Mouse (Mus musculus): ENCODE measurements around the gene Hist1h2bc. TPM values are rescaled to one million over a fixed set of nuclear protein-coding genes. Genes with fewer than 3 reads are reported as not detected.

Hist1h2bc gene
- polyA plus RNA-seq, 1 experiment from 2014 or later = 57.5 TPM

- no peak overlapping the region for H3K27ac ChIP-seq (ENCODE audit: low read depth)
- H3K4me3 ChIP-seq (ENCODE audit: low read depth, low read length) = no peak overlapping the region
- no peaks in the 10 kb centered on the region for H3K36me3 ChIP-seq (ENCODE audit: control insufficient read depth, insufficient read depth, low read length)
- H3K4me1 ChIP-seq (replicated peaks; ENCODE audit: control insufficient read depth, insufficient read depth, low read length) = no peaks in the 10 kb centered on the region
- ATAC-seq (replicated peaks; ENCODE audit: low FRiP score, low TSS enrichment, low read depth) (no peak; the same call in 1 of the 2 replicates), DNase-seq (ENCODE audit: low spot score) (no peak)
- WGBS = 26% methylated on average over 8 of the region's 8 CpGs
- no peak overlapping the region for H3K4me2 ChIP-seq (ENCODE audit: low read length)
- H3K27me3 ChIP-seq (replicated peaks; ENCODE audit: control insufficient read depth, insufficient read depth, low read length) = no peaks in the 10 kb centered on the region
- no peak overlapping the region for H3K9ac ChIP-seq (ENCODE audit: low read length)
- no peaks in the 10 kb centered on the region for H3K9me3 ChIP-seq (ENCODE audit: control insufficient read depth, low read length)
These were observed 48.3 kb downstream of the Hist1h2bc start for GRCm38 (mm10) chr13:23732156-23732804.

GRCm38 (mm10) chr13:23737091-23737490 is 53.1 kb downstream of the Hist1h2bc start:
- DNase-seq (ENCODE audit: low spot score) (no peak), ATAC-seq (replicated peaks; ENCODE audit: low FRiP score, low TSS enrichment, low read depth) (no peak)
- WGBS = 83% methylated on average over 5 of the region's 5 CpGs
- H3K27ac ChIP-seq (ENCODE audit: low read depth) = no peak overlapping the region
- no peak overlapping the region for H3K4me3 ChIP-seq (ENCODE audit: low read depth, low read length)
- H3K4me2 ChIP-seq (ENCODE audit: low read length) = no peak overlapping the region
- peaks cover 12% of the 10 kb centered on the region for H3K4me1 ChIP-seq (replicated peaks; ENCODE audit: control insufficient read depth, insufficient read depth, low read length)
- H3K36me3 ChIP-seq (ENCODE audit: control insufficient read depth, insufficient read depth, low read length) = no peaks in the 10 kb centered on the region
- no peaks in the 10 kb centered on the region for H3K27me3 ChIP-seq (replicated peaks; ENCODE audit: control insufficient read depth, insufficient read depth, low read length)
- no peaks in the 10 kb centered on the region for H3K9me3 ChIP-seq (ENCODE audit: control insufficient read depth, low read length)
- no peak overlapping the region for H3K9ac ChIP-seq (ENCODE audit: low read length)

- Histone ChIP-seq H3K4me1 (replicated peaks; ENCODE audit: control insufficient read depth, insufficient read depth, low read length) (peaks cover 12% of the 10 kb centered on the region), H3K27me3 (replicated peaks; ENCODE audit: control insufficient read depth, insufficient read depth, low read length) (no peaks in the 10 kb centered on the region), H3K4me3 (ENCODE audit: low read depth, low read length) (peak overlapping the region; percentile 49), H3K9ac (ENCODE audit: low read length) (peak overlapping the region; percentile 81), H3K27ac (ENCODE audit: low read depth) (peak overlapping the region; percentile 97), H3K4me2 (ENCODE audit: low read length) (peak overlapping the region; percentile 62), H3K9me3 (ENCODE audit: control insufficient read depth, low read length) (no peaks in the 10 kb centered on the region), H3K36me3 (ENCODE audit: control insufficient read depth, insufficient read depth, low read length) (no peaks in the 10 kb centered on the region)
- no peak for DNase-seq (ENCODE audit: low spot score)
- ATAC-seq (replicated peaks; ENCODE audit: low FRiP score, low TSS enrichment, low read depth) = no peak
- WGBS = 27% methylated on average over 4 of the region's 4 CpGs
These were observed 54.0 kb downstream of the Hist1h2bc start for GRCm38 (mm10) chr13:23738041-23738440.

GRCm38 (mm10) chr13:23738677-23739068 is 54.7 kb downstream of the Hist1h2bc start, which contains the start of gene Hist1h1c:
TSS of gene Hist1h1c (plus strand) at chr13:23738808.
- H3K9ac ChIP-seq (ENCODE audit: low read length) = peak within 1 kb of the TSS; percentile 81
- peak within 1 kb of the TSS; percentile 62 for H3K4me2 ChIP-seq (ENCODE audit: low read length)
- peak within 1 kb of the TSS; percentile 49 for H3K4me3 ChIP-seq (ENCODE audit: low read depth, low read length)
- peaks cover 12% of the 10 kb centered on the region for H3K4me1 ChIP-seq (replicated peaks; ENCODE audit: control insufficient read depth, insufficient read depth, low read length)
- H3K9me3 ChIP-seq (ENCODE audit: control insufficient read depth, low read length) = no peaks in the 10 kb centered on the region
- DNase-seq (ENCODE audit: low spot score) = peak; percentile 99
- H3K36me3 ChIP-seq (ENCODE audit: control insufficient read depth, insufficient read depth, low read length) = no peaks in the 10 kb centered on the region
- under 1% methylated on average over 31 of the region's 38 CpGs for WGBS
- ATAC-seq (replicated peaks; ENCODE audit: low FRiP score, low TSS enrichment, low read depth) = peak; percentile 90
- no peaks in the 10 kb centered on the region for H3K27me3 ChIP-seq (replicated peaks; ENCODE audit: control insufficient read depth, insufficient read depth, low read length)
- peak within 1 kb of the TSS; percentile 97 for H3K27ac ChIP-seq (ENCODE audit: low read depth)

GRCm38 (mm10) chr13:23739069-23739921 is 55.3 kb downstream of the Hist1h2bc start:
- DNase-seq (ENCODE audit: low spot score) (peak; percentile 97), ATAC-seq (replicated peaks; ENCODE audit: low FRiP score, low TSS enrichment, low read depth) (peak; percentile 90)
- Histone ChIP-seq H3K27ac (ENCODE audit: low read depth) (peak overlapping the region; percentile 97), H3K36me3 (ENCODE audit: control insufficient read depth, insufficient read depth, low read length) (no peaks in the 10 kb centered on the region), H3K4me2 (ENCODE audit: low read length) (peak overlapping the region; percentile 62), H3K9me3 (ENCODE audit: control insufficient read depth, low read length) (no peaks in the 10 kb centered on the region), H3K27me3 (replicated peaks; ENCODE audit: control insufficient read depth, insufficient read depth, low read length) (no peaks in the 10 kb centered on the region), H3K9ac (ENCODE audit: low read length) (peak overlapping the region; percentile 81), H3K4me3 (ENCODE audit: low read depth, low read length) (peak overlapping the region; percentile 49), H3K4me1 (replicated peaks; ENCODE audit: control insufficient read depth, insufficient read depth, low read length) (peaks cover 16% of the 10 kb centered on the region)
- WGBS = under 1% methylated on average over 39 of the region's 39 CpGs

GRCm38 (mm10) chr13:23739922-23740252 is 55.9 kb downstream of the Hist1h2bc start:
- peak; percentile 51; the same call in 1 of the 2 replicates for ATAC-seq (replicated peaks; ENCODE audit: low FRiP score, low TSS enrichment, low read depth)
- WGBS = under 1% methylated on average over 14 of the region's 14 CpGs

GRCm38 (mm10) chr13:23740256-23740840 is 56.3 kb downstream of the Hist1h2bc start:
- Histone ChIP-seq H3K4me3 (ENCODE audit: low read depth, low read length) (peak overlapping the region; percentile 49), H3K4me2 (ENCODE audit: low read length) (peak overlapping the region; percentile 62), H3K36me3 (ENCODE audit: control insufficient read depth, insufficient read depth, low read length) (no peaks in the 10 kb centered on the region), H3K27me3 (replicated peaks; ENCODE audit: control insufficient read depth, insufficient read depth, low read length) (no peaks in the 10 kb centered on the region), H3K9ac (ENCODE audit: low read length) (peak overlapping the region; percentile 81), H3K9me3 (ENCODE audit: control insufficient read depth, low read length) (no peaks in the 10 kb centered on the region), H3K27ac (ENCODE audit: low read depth) (peak overlapping the region; percentile 97), H3K4me1 (replicated peaks; ENCODE audit: control insufficient read depth, insufficient read depth, low read length) (peaks cover 20% of the 10 kb centered on the region)
- WGBS = 27% methylated on average over 13 of the region's 13 CpGs
- DNase-seq (ENCODE audit: low spot score) (no peak), ATAC-seq (replicated peaks; ENCODE audit: low FRiP score, low TSS enrichment, low read depth) (no peak)

More at GRCm38 (mm10) chr13:23739922-23740252, 55.9 kb downstream of the Hist1h2bc start:
- Histone ChIP-seq H3K9ac (ENCODE audit: low read length) (peak overlapping the region; percentile 81), H3K4me2 (ENCODE audit: low read length) (peak overlapping the region; percentile 62), H3K27ac (ENCODE audit: low read depth) (peak overlapping the region; percentile 97), H3K27me3 (replicated peaks; ENCODE audit: control insufficient read depth, insufficient read depth, low read length) (no peaks in the 10 kb centered on the region), H3K4me1 (replicated peaks; ENCODE audit: control insufficient read depth, insufficient read depth, low read length) (peaks cover 20% of the 10 kb centered on the region), H3K9me3 (ENCODE audit: control insufficient read depth, low read length) (no peaks in the 10 kb centered on the region), H3K36me3 (ENCODE audit: control insufficient read depth, insufficient read depth, low read length) (no peaks in the 10 kb centered on the region), H3K4me3 (ENCODE audit: low read depth, low read length) (peak overlapping the region; percentile 49)
- DNase-seq (ENCODE audit: low spot score) = peak; percentile 96

GRCm38 (mm10) chr13:23740910-23741309 is 56.9 kb downstream of the Hist1h2bc start:
- H3K9me3 ChIP-seq (ENCODE audit: control insufficient read depth, low read length) = no peaks in the 10 kb centered on the region
- WGBS = 73% methylated on average over 5 of the region's 5 CpGs
- peak overlapping the region; percentile 97 for H3K27ac ChIP-seq (ENCODE audit: low read depth)
- no peak overlapping the region for H3K9ac ChIP-seq (ENCODE audit: low read length)
- no peaks in the 10 kb centered on the region for H3K27me3 ChIP-seq (replicated peaks; ENCODE audit: control insufficient read depth, insufficient read depth, low read length)
- H3K4me3 ChIP-seq (ENCODE audit: low read depth, low read length) = no peak overlapping the region; the same call in 1 of the 2 replicates
- peak overlapping the region; percentile 62 for H3K4me2 ChIP-seq (ENCODE audit: low read length)
- ATAC-seq (replicated peaks; ENCODE audit: low FRiP score, low TSS enrichment, low read depth) (no peak), DNase-seq (ENCODE audit: low spot score) (no peak)
- no peaks in the 10 kb centered on the region for H3K36me3 ChIP-seq (ENCODE audit: control insufficient read depth, insufficient read depth, low read length)
- H3K4me1 ChIP-seq (replicated peaks; ENCODE audit: control insufficient read depth, insufficient read depth, low read length) = peaks cover 20% of the 10 kb centered on the region
